Mouse (Mus musculus) intestine, postnatal 0 days (tissue): ENCODE results near the gene Gm19426. TPM values are rescaled to one million over a fixed set of nuclear protein-coding genes. Genes with fewer than 3 reads are reported as not detected.

Experiments
- ATAC-seq: fragments of 200-750 bp; cut with Nextera tagmentation; 2 replicates; pipeline ENCODE4 v1.8.0; 2017; ENCODE audit warnings: mild to moderate bottlenecking, moderate TSS enrichment, moderate library complexity
- H3K27ac ChIP-seq: fragments of 300-500 bp; sonication (generic); 2 replicates; pipeline ENCODE4 v1.5.1; 2014; ENCODE audit warnings: mild to moderate bottlenecking, low read depth, low read length, moderate library complexity
- H3K27me3 ChIP-seq: fragments of 300-500 bp; sonication (generic); replicated peaks from 2 replicates; pipeline ENCODE4 v1.6.1; 2014; ENCODE audit warnings: low read length, mixed read lengths; ENCODE audit not compliant: control insufficient read depth, insufficient read depth
- H3K36me3 ChIP-seq: fragments of 300-500 bp; sonication (generic); 2 replicates; pipeline ENCODE4 v1.6.1; 2014; ENCODE audit warnings: mild to moderate bottlenecking, moderate library complexity; ENCODE audit not compliant: control insufficient read depth, insufficient read depth
- H3K4me1 ChIP-seq: fragments of 300-500 bp; sonication (generic); replicated peaks from 2 replicates; pipeline ENCODE4 v1.6.1; 2014; ENCODE audit warnings: antibody characterized with exemption, low read length, mixed read lengths; ENCODE audit not compliant: control insufficient read depth, insufficient read depth
- H3K4me2 ChIP-seq: fragments of 300-500 bp; sonication (generic); replicated peaks from 2 replicates; pipeline ENCODE4 v1.6.1; 2014; ENCODE audit warnings: low read depth, mild to moderate bottlenecking, moderate library complexity
- H3K4me3 ChIP-seq: fragments of 300-500 bp; sonication (generic); 2 replicates; pipeline ENCODE4 v1.5.1; 2014; ENCODE audit warnings: low read depth, low read length
- H3K9ac ChIP-seq: fragments of 300-500 bp; sonication (generic); 2 replicates; pipeline ENCODE4 v1.6.1; 2014; ENCODE audit warnings: mild to moderate bottlenecking, low read depth, low read length
- H3K9me3 ChIP-seq: fragments of 300-500 bp; sonication (generic); 2 replicates; pipeline ENCODE4 v1.6.1; 2016; ENCODE audit warnings: mixed run types; ENCODE audit not compliant: control insufficient read depth
- CTCF ChIP-seq: sonication (generic); IDR thresholded peaks from 2 replicates; pipeline ENCODE4 v1.5.1; 2016; ENCODE audit warnings: low read depth, mild to moderate bottlenecking, control low read depth, antibody characterized with exemption, moderate library complexity
- WGBS: fragments of 180-500 bp; shearing (Covaris S2); extraction: QIAGEN DNeasy Blood & Tissue Kit; methylation state at CpG from one replicate; pipeline ENCODE4 v1.1.7; 2014; 5-methylcytosine and 5-hydroxymethylcytosine counted together
- polyA plus RNA-seq: library from polyadenylated mRNA; unstranded; fragments of >200 nt; fragmentation: Nextera tagmentation; extraction: Ambion mirVana; gene quantifications from 2 replicates; pipeline ENCODE4 v1.2.1, GENCODE M21; 2015

Gm19426 gene
- polyA plus RNA-seq, result 2.2 and 2.5 TPM in 2 replicates

- ATAC-seq, result peak; percentile 88
- H3K4me2 ChIP-seq, result peak within 1 kb of the TSS; percentile 92
- peaks cover 12% of the 10 kb centered on the region for H3K4me1 ChIP-seq
- peak within 1 kb of the TSS; percentile 63 for H3K9ac ChIP-seq
- H3K27ac ChIP-seq, result peak within 1 kb of the TSS; percentile 90
- TF ChIP-seq CTCF, result no peak
- H3K27me3 ChIP-seq, result no peaks in the 10 kb centered on the region
- H3K4me3 ChIP-seq, result peak within 1 kb of the TSS; percentile 79
- WGBS, result under 1% methylated on average over 25 of the region's 25 CpGs
- H3K9me3 ChIP-seq, result no peaks in the 10 kb centered on the region
- no peaks in the 10 kb centered on the region for H3K36me3 ChIP-seq
These were observed at the start of gene Gm19426 for GRCm38 (mm10) chr2:84743561-84743960. Gene Gm19426 (minus strand): TSS chr2:84743655.

- no peak for ATAC-seq
- Histone ChIP-seq H3K4me3 (no peak overlapping the region), H3K27me3 (no peaks in the 10 kb centered on the region), H3K4me2 (no peak overlapping the region), H3K9ac (no peak overlapping the region), H3K4me1 (no peaks in the 10 kb centered on the region), H3K27ac (no peak overlapping the region), H3K36me3 (no peaks in the 10 kb centered on the region), H3K9me3 (peaks cover 13% of the 10 kb centered on the region; the same call in 1 of the 2 replicates)
- WGBS, result 95% methylated on average over 3 of the region's 3 CpGs
- TF ChIP-seq CTCF, result no peak
These were observed 49.7 kb upstream of the Gm19426 start for GRCm38 (mm10) chr2:84793154-84793553.

- no peaks in the 10 kb centered on the region for H3K27me3 ChIP-seq
- WGBS, result 53% methylated on average over 3 of the region's 3 CpGs
- H3K4me3 ChIP-seq, result no peak overlapping the region
- no peaks in the 10 kb centered on the region for H3K36me3 ChIP-seq
- TF ChIP-seq CTCF, result no peak
- no peak overlapping the region for H3K9ac ChIP-seq
- no peak overlapping the region for H3K27ac ChIP-seq
- H3K4me1 ChIP-seq, result no peaks in the 10 kb centered on the region
- H3K4me2 ChIP-seq, result no peak overlapping the region
- H3K9me3 ChIP-seq, result peaks cover 13% of the 10 kb centered on the region; the same call in 1 of the 2 replicates
- no peak for ATAC-seq
These were observed 49.1 kb upstream of the Gm19426 start for GRCm38 (mm10) chr2:84792516-84792915.

GRCm38 (mm10) chr2:84790418-84790817 lies 47.0 kb upstream of the Gm19426 start:
- no peaks in the 10 kb centered on the region for H3K4me1 ChIP-seq
- 57% methylated on average over 9 of the region's 9 CpGs for WGBS
- no peaks in the 10 kb centered on the region for H3K27me3 ChIP-seq
- H3K4me2 ChIP-seq, result no peak overlapping the region
- TF ChIP-seq CTCF, result no peak
- H3K27ac ChIP-seq, result no peak overlapping the region
- no peaks in the 10 kb centered on the region for H3K36me3 ChIP-seq
- no peak for ATAC-seq
- no peak overlapping the region for H3K4me3 ChIP-seq
- H3K9ac ChIP-seq, result no peak overlapping the region
- peaks cover 9% of the 10 kb centered on the region; the same call in 1 of the 2 replicates for H3K9me3 ChIP-seq

GRCm38 (mm10) chr2:84788316-84788715 lies 44.9 kb upstream of the Gm19426 start:
- TF ChIP-seq CTCF, result no peak
- no peak overlapping the region for H3K27ac ChIP-seq
- WGBS, result 63% methylated on average over 3 of the region's 3 CpGs
- H3K4me3 ChIP-seq, result no peak overlapping the region
- H3K9ac ChIP-seq, result no peak overlapping the region
- H3K4me1 ChIP-seq, result 0 out of 2 replicates have a peak, but pooled peaks cover 5% of the 10 kb centered on the region
- no peaks in the 10 kb centered on the region for H3K9me3 ChIP-seq
- no peak for ATAC-seq
- no peak overlapping the region for H3K4me2 ChIP-seq
- H3K27me3 ChIP-seq, result no peaks in the 10 kb centered on the region
- no peaks in the 10 kb centered on the region for H3K36me3 ChIP-seq

GRCm38 (mm10) chr2:84783840-84784566 lies 40.5 kb upstream of the Gm19426 start:
- Histone ChIP-seq H3K9me3 (no peaks in the 10 kb centered on the region), H3K4me1 (0 out of 2 replicates have a peak, but pooled peaks cover 5% of the 10 kb centered on the region), H3K4me3 (no peak overlapping the region), H3K9ac (no peak overlapping the region), H3K4me2 (no peak overlapping the region), H3K27ac (peak overlapping the region; percentile 8; the same call in 1 of the 2 replicates), H3K27me3 (no peaks in the 10 kb centered on the region), H3K36me3 (no peaks in the 10 kb centered on the region)
- TF ChIP-seq CTCF, result no peak
- WGBS, result 56% methylated on average over 3 of the region's 3 CpGs
- no peak for ATAC-seq
